Mouse (Mus musculus): Measurements from ENCODE around the gene Lrig2.

DNA sequence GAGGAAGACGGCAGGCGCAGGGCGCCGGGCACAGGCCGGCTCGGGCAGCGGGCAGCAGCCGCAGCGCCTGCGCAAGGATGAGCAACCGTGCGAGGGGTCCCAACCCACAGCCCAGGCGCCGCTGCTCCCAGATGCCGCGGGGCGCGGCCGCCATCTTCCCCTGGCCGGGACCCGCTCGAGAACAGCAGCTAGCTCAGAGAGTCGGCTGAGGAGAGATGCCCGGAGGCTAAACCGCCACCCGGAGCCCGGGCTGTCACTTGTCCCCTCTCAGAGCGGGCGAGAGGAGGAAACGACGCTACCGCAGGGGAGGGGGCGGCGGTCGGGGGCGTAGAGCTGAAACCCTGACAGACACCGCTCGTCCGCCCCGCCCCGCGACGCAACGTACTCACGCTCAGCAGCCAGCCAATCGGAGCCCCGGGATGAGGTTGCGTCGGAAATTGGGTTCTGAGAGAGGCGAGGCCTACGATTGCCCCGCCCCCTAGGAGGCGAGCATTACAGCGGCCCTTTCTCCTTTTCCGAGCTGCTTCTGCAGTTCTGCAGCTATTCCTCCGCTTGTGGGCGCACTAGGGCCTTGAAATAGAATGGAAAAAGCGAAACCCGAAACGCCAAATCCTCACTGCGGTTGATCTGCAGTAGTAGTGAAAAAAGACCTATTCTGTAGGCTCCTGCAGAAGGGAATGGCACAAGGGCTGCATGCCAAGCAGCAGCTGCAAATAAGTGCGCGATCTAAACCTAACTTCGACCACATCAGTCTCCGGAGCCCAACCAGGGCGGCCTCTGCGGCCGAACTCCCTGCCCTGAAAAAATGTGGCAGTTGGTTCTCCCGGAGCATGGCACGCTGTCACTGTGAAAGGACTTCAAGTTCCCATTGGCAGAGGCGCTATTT is at the start of gene Lrig2:
- peak; percentile 73 for TF ChIP-seq CTCF (IDR thresholded peaks at IDR 0.05; ENCODE audit: extremely low read depth, insufficient read depth, low read length)
- 0 out of 2 replicates have a peak, but pooled peaks have one; percentile 61 for TF ChIP-seq POLR2A (IDR thresholded peaks at IDR 0.05; ENCODE audit: extremely low read depth, insufficient read depth, low read length)

All from cortical plate, adult 2 months (tissue).